Mouse (Mus musculus): ENCODE results near the gene Uaca.

The Uaca gene

DNA sequence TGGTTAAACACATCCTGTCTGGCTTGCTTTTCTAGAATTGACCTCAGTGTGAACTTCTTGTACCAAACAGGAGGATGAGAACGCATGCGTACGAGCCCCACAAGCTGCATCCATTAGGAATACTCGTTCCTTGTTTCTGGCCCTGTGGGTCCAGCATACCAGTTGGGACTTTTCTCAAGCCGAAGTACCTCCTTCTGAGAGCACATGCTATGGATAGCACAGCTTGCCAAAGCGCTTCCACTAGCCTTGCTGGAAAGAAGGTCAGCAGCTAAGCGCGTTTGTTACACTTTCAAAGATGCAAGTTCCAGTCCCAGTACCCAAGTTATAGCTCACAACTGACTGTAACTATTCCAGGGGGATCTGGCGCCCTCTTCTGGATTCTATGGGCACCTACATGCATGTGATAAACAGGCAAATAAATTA, 93.1 kb downstream of the Uaca start:
- no peak for DNase-seq

- DNase-seq: no peak
Observed at GRCm38 (mm10) chr9:60893511-60893910, 99.2 kb downstream of the Uaca start.

- peak; percentile 70 for DNase-seq
Observed at GRCm38 (mm10) chr9:60895486-60896110, 101.3 kb downstream of the Uaca start.

GRCm38 (mm10) chr9:60898291-60899020, 104.1 kb downstream of the Uaca start:
- no peak for DNase-seq

DNA sequence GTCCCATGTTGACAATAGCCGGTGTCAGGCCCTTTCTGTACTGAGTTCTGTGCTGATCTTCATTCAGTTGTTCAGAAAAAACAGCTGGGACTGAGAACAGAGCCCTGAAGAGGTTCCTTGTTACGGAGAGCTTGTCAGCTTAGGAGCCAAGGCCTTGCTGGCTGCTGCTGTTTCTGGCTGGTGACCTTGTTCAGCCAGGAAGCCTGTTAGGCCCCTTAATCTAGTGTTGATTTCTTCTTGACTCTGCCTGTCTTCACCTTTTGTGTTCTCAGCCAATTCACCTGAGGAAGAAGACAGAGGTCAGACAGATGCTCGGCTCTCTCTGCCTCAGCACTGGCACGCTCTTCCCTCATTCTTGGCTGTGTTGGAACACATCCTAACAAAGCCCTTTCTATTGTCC, 104.9 kb downstream of the Uaca start:
- no peak for DNase-seq

DNA sequence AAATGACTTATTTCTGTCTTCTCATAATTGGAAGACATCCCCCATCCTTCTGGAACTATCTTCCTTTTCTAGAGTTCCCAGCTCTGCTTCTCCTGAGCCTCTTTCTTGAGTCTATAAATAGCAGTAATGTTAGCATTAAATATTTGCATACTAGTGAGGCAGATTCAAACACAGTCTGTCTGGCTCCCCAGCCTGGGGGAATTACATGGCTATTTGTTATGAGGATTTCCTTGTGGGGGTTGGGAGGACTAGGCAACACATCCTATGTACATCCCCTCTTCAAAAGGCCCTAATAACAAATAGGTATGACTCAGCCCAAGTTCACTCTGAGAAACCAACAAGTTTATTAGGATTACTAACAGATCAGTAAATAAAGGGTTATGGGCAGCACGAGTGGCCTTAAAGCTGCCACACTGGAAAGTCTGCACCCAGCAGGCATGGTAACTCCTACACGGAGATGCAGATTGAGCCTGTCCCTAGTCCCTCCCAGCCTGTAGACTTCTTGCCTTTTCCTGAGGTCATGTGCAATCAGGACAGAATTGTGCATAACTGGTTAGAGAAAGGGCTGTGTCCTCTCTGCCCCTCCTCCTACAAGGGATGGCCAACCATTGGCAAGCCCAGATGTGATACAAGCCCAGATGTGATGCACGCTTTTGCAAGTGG, 105.6 kb downstream of the Uaca start:
- no peak for DNase-seq

DNA sequence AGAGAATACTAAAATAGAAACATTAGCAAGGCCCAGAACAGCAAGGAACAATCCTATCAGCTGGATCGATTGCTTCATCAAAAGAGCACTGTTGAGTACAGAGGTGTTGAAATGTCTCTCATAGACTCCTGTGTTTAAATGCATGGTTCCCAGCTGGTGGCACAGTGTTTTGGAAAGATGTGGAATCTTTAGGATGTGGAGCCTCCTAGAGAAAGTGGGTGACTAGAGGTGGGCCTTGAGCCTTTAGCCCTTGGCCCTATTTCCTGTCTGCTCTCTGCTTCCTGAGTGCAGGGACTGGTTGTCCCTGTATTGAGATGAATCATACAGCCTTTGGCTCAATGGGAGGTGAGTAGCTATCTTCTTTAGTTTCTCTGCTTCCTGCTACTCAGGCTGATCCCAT, 117.9 kb downstream of the Uaca start:
- no peak for DNase-seq

DNA sequence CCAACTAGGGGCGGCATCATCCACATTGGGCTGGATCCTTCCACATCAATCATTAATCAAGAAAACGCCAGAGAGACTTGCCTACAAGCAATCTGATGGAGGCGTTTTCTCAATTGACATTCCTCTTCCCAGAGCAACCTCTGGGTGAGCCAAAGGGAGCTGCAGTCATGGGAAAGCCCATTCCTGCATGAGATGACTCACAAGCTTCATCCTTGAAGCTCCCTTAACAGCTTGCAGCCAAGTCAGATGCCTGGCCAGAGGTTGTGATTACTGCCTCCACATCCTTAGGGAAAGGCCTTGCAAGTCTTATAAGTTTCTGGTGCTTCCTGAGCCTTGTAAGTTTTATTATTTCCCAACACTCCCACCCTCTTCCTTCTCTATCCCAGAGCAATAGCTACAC, 119.3 kb downstream of the Uaca start:
- DNase-seq: no peak

- no peak for DNase-seq
Observed at GRCm38 (mm10) chr9:60919936-60920672, 125.8 kb downstream of the Uaca start.

DNA sequence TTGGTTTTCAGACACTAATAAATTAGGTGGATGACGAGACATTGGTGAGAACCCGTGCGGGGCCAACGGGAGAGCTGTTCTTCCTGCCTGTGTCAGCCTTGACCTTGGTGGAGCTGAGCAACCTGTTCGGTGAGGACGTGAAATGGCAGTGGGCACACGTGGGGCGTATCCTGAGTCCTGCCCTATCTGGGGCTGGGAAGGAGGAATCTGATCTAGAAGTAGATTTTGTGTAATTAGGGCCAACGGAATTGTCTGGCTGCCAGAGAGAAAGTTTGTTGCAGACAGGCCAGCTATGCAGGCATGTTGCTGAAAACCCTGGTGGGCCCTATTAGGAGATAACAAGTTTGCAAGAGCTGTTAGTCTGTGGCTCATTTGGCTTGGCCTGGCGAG, 126.3 kb downstream of the Uaca start:
- DNase-seq: no peak

- no peak for DNase-seq
Observed at GRCm38 (mm10) chr9:60921287-60921686, 126.9 kb downstream of the Uaca start.

- no peak for DNase-seq
Observed at GRCm38 (mm10) chr9:60921831-60922230, 127.5 kb downstream of the Uaca start.

DNA sequence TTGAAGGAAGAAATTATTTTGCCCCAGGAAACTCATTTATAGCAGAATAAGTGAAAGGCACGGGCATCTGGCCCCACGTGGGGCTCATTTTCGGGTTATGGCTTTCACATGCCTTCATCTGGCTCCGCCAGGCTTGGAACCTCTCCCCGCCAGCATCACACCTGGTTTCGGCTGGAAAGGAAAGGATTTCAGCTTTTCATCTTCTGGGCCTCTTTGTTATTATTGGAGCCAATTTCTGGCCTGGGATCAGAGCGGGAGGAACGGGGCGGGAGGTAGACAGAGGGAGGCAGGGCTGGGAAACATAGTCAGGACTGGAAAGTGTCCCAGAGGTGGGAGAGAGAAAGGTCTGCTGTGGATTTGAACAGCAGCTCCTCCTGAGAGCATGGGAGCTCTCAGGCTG, 132.0 kb downstream of the Uaca start:
- DNase-seq: no peak

DNA sequence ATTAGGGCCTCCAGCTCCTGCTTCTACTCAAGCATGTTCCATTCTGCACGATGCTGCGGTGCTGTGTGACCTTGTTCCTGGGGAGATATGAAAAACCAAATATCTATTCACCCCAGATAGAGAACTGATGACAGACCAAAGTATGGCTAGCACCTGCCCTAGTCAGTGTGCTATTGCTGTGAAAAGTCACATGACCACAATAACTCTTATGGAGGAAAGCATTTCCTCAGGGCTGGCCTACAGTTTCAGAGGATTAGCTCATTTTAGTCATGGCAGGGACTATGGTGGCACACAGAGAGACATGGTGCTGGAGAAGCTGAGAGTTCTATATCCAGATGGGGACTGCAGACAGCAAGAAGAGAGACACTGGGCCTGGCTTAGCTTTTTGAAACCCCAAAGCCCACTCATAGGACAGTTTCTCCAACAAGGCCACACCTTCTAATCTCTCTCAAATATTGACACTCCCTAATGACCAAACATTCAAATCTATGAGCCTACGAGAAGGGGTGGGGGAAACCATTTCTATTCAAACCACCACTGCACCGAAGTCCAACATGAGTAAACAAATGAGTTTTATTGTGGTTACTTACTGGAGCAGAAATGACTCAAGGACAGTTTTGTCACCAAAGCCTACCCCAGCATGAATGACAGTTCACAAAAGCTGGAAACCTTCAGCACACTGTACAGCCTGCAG, 135.1 kb downstream of the Uaca start:
- DNase-seq: no peak

Data from right cerebral cortex, postnatal 14 days (tissue).